Mouse (Mus musculus): ENCODE measurements around the gene Slc25a3. TPM values are rescaled to one million over a fixed set of nuclear protein-coding genes. Genes with fewer than 3 reads are reported as not detected.

Gene Slc25a3
- polyA plus RNA-seq, 1 experiment from 2014 or later: 590 TPM

- 96% methylated on average over 2 of the region's 2 CpGs for WGBS
- Histone ChIP-seq H3K4me3 (no peak overlapping the region), H3K27ac (replicated peaks) (no peak overlapping the region), H3K9me3 (no peaks in the 10 kb centered on the region), H3K4me2 (no peak overlapping the region), H3K9ac (no peak overlapping the region), H3K36me3 (peaks cover 18% of the 10 kb centered on the region), H3K27me3 (no peaks in the 10 kb centered on the region), H3K4me1 (replicated peaks) (peaks cover 9% of the 10 kb centered on the region)
- no peak for ATAC-seq (ENCODE audit: low FRiP score, low read depth)
Observed at GRCm38 (mm10) chr10:91076667-91077066, 47.2 kb downstream of the Slc25a3 start.

- Histone ChIP-seq H3K4me3 (no peak overlapping the region), H3K27me3 (no peaks in the 10 kb centered on the region), H3K27ac (replicated peaks) (no peak overlapping the region), H3K9ac (no peak overlapping the region), H3K9me3 (no peaks in the 10 kb centered on the region), H3K36me3 (peaks cover 20% of the 10 kb centered on the region), H3K4me1 (replicated peaks) (no peaks in the 10 kb centered on the region), H3K4me2 (no peak overlapping the region)
- ATAC-seq (ENCODE audit: low FRiP score, low read depth): no peak
- WGBS: 89% methylated on average over 3 of the region's 3 CpGs
Observed at GRCm38 (mm10) chr10:91073345-91073744, 50.5 kb downstream of the Slc25a3 start.

GRCm38 (mm10) chr10:91071768-91072167 is 52.1 kb downstream of the Slc25a3 start:
- Histone ChIP-seq H3K36me3 (peaks cover 18% of the 10 kb centered on the region), H3K4me1 (replicated peaks) (no peaks in the 10 kb centered on the region), H3K4me2 (no peak overlapping the region), H3K27me3 (no peaks in the 10 kb centered on the region), H3K9ac (no peak overlapping the region), H3K27ac (replicated peaks) (no peak overlapping the region), H3K4me3 (no peak overlapping the region), H3K9me3 (no peaks in the 10 kb centered on the region)
- no peak for ATAC-seq (ENCODE audit: low FRiP score, low read depth)
- 35% methylated on average over 1 of the region's 1 CpGs for WGBS

Other genes with a start within 250 kb of the Slc25a3 start
- 16.2 and 19.7 TPM in 2 replicates for gene Apaf1, start 41.3 kb downstream of the Slc25a3 start, polyA plus RNA-seq (2015; fragmentation: Nextera tagmentation; extraction: Ambion mirVana)
- gene Ikbip, start 41.1 kb downstream of the Slc25a3 start, polyA plus RNA-seq (2015; fragmentation: Nextera tagmentation; extraction: Ambion mirVana): 20.7 and 21.6 TPM in 2 replicates
- 96.7 and 108 TPM in 2 replicates for gene Tmpo, start 57.3 kb upstream of the Slc25a3 start, polyA plus RNA-seq (2015; fragmentation: Nextera tagmentation; extraction: Ambion mirVana)